Mouse (Mus musculus) limb, embryonic 15.5 days (tissue): Measurements from ENCODE around the gene Gm20403. TPM values are rescaled to one million over a fixed set of nuclear protein-coding genes. Genes with fewer than 3 reads are reported as not detected.

Source experiments
- ATAC-seq: fragments of 200-750 bp; cut with Nextera tagmentation; 2 replicates; pipeline ENCODE4 v1.8.0; 2017; ENCODE audit warnings: low read depth, moderate TSS enrichment; ENCODE audit not compliant: insufficient number of reproducible peaks, low FRiP score, low TSS enrichment
- H3K27ac ChIP-seq: fragments of 300-500 bp; sonication (generic); 2 replicates; pipeline ENCODE4 v1.5.1; 2015; ENCODE audit warnings: moderate library complexity, mild to moderate bottlenecking, inconsistent platforms
- H3K27me3 ChIP-seq: fragments of 300-500 bp; sonication (generic); 2 replicates; pipeline ENCODE4 v1.6.1; 2015; ENCODE audit warnings: inconsistent platforms
- H3K36me3 ChIP-seq: fragments of 300-500 bp; sonication (generic); 2 replicates; pipeline ENCODE4 v1.6.1; 2015; ENCODE audit warnings: inconsistent platforms
- H3K4me1 ChIP-seq: fragments of 300-500 bp; sonication (generic); 2 replicates; pipeline ENCODE4 v1.6.1; 2015; ENCODE audit warnings: inconsistent platforms
- H3K4me2 ChIP-seq: fragments of 300-500 bp; sonication (generic); 2 replicates; pipeline ENCODE4 v1.6.1; 2015; ENCODE audit warnings: mild to moderate bottlenecking, inconsistent platforms
- H3K4me3 ChIP-seq: fragments of 300-500 bp; sonication (generic); 2 replicates; pipeline ENCODE4 v1.5.1; 2015; ENCODE audit warnings: mild to moderate bottlenecking, inconsistent platforms
- H3K9ac ChIP-seq: fragments of 300-500 bp; sonication (generic); 2 replicates; pipeline ENCODE4 v1.6.1; 2015; ENCODE audit warnings: inconsistent platforms
- H3K9me3 ChIP-seq: fragments of 300-500 bp; sonication (generic); 2 replicates; pipeline ENCODE4 v1.6.1; 2016; ENCODE audit warnings: inconsistent platforms
- WGBS: fragments of 180-500 bp; shearing (Covaris S2); methylation state at CpG from one replicate; pipeline ENCODE4 v1.1.7; 2015; 5-methylcytosine and 5-hydroxymethylcytosine counted together
- polyA plus RNA-seq: library from polyadenylated mRNA; unstranded; fragments of >200 nt; fragmentation: Nextera tagmentation; extraction: Ambion mirVana; gene quantifications from 2 replicates; pipeline ENCODE4 v1.2.1, GENCODE M21; 2015

The Gm20403 gene
- polyA plus RNA-seq, 1 experiment from 2014 or later, result not detected

GRCm38 (mm10) chr12:54987156-54987555, 827 bp upstream of the Gm20403 start:
- Histone ChIP-seq H3K9me3 (no peaks in the 10 kb centered on the region), H3K9ac (no peak overlapping the region), H3K27ac (no peak overlapping the region), H3K4me1 (0 out of 2 replicates have a peak, but pooled peaks cover 6% of the 10 kb centered on the region), H3K27me3 (no peaks in the 10 kb centered on the region), H3K36me3 (no peaks in the 10 kb centered on the region), H3K4me3 (no peak overlapping the region), H3K4me2 (no peak overlapping the region)
- ATAC-seq, result no peak
- 77% methylated on average over 2 of the region's 2 CpGs for WGBS

- WGBS, result under 1% methylated on average over 93 of the region's 117 CpGs
- peak overlapping the region; percentile 78 for H3K9ac ChIP-seq
- ATAC-seq, result peak; percentile 44; the same call in 1 of the 2 replicates
- no peaks in the 10 kb centered on the region for H3K36me3 ChIP-seq
- H3K4me3 ChIP-seq, result peak overlapping the region; percentile 85
- peak overlapping the region; percentile 90 for H3K4me2 ChIP-seq
- H3K27me3 ChIP-seq, result no peaks in the 10 kb centered on the region
- no peaks in the 10 kb centered on the region for H3K9me3 ChIP-seq
- peak overlapping the region; percentile 89 for H3K27ac ChIP-seq
- H3K4me1 ChIP-seq, result 0 out of 2 replicates have a peak, but pooled peaks cover 6% of the 10 kb centered on the region
These were observed 875 bp downstream of the Gm20403 start for GRCm38 (mm10) chr12:54985257-54986051.

- Histone ChIP-seq H3K9ac (peak overlapping the region; percentile 78), H3K36me3 (no peaks in the 10 kb centered on the region), H3K4me3 (peak overlapping the region; percentile 85), H3K27ac (peak overlapping the region; percentile 89), H3K9me3 (no peaks in the 10 kb centered on the region), H3K4me2 (peak overlapping the region; percentile 90), H3K27me3 (no peaks in the 10 kb centered on the region), H3K4me1 (0 out of 2 replicates have a peak, but pooled peaks cover 6% of the 10 kb centered on the region)
- peak; percentile 70 for ATAC-seq
- under 1% methylated on average over 41 of the region's 42 CpGs for WGBS
These were observed 1.6 kb downstream of the Gm20403 start for GRCm38 (mm10) chr12:54984701-54985256.

GRCm38 (mm10) chr12:54982935-54983715, 3.2 kb downstream of the Gm20403 start:
- no peak overlapping the region for H3K4me3 ChIP-seq
- 67% methylated on average over 7 of the region's 7 CpGs for WGBS
- no peaks in the 10 kb centered on the region for H3K36me3 ChIP-seq
- no peak overlapping the region for H3K9ac ChIP-seq
- H3K27me3 ChIP-seq, result no peaks in the 10 kb centered on the region
- H3K4me2 ChIP-seq, result no peak overlapping the region
- no peak overlapping the region for H3K27ac ChIP-seq
- ATAC-seq, result no peak
- 0 out of 2 replicates have a peak, but pooled peaks cover 6% of the 10 kb centered on the region for H3K4me1 ChIP-seq
- no peaks in the 10 kb centered on the region for H3K9me3 ChIP-seq

GRCm38 (mm10) chr12:54981962-54982361, 4.4 kb downstream of the Gm20403 start:
- no peak overlapping the region for H3K4me3 ChIP-seq
- H3K36me3 ChIP-seq, result no peaks in the 10 kb centered on the region
- ATAC-seq, result no peak
- no peak overlapping the region for H3K4me2 ChIP-seq
- H3K4me1 ChIP-seq, result 0 out of 2 replicates have a peak, but pooled peaks cover 6% of the 10 kb centered on the region
- WGBS, result 82% methylated on average over 6 of the region's 6 CpGs
- no peaks in the 10 kb centered on the region for H3K27me3 ChIP-seq
- no peaks in the 10 kb centered on the region for H3K9me3 ChIP-seq
- no peak overlapping the region for H3K27ac ChIP-seq
- no peak overlapping the region for H3K9ac ChIP-seq

- H3K36me3 ChIP-seq, result no peaks in the 10 kb centered on the region
- no peaks in the 10 kb centered on the region for H3K27me3 ChIP-seq
- H3K4me3 ChIP-seq, result no peak overlapping the region
- WGBS, result 89% methylated on average over 5 of the region's 5 CpGs
- no peak overlapping the region for H3K9ac ChIP-seq
- peaks cover 11% of the 10 kb centered on the region; the same call in 1 of the 2 replicates for H3K4me1 ChIP-seq
- ATAC-seq, result no peak
- H3K4me2 ChIP-seq, result no peak overlapping the region
- no peak overlapping the region for H3K27ac ChIP-seq
- H3K9me3 ChIP-seq, result no peaks in the 10 kb centered on the region
These were observed 5.4 kb downstream of the Gm20403 start for GRCm38 (mm10) chr12:54980939-54981338.

- 78% methylated on average over 6 of the region's 6 CpGs for WGBS
- no peak overlapping the region for H3K4me2 ChIP-seq
- H3K9ac ChIP-seq, result no peak overlapping the region
- H3K36me3 ChIP-seq, result no peaks in the 10 kb centered on the region
- H3K4me3 ChIP-seq, result no peak overlapping the region
- H3K4me1 ChIP-seq, result peaks cover 14% of the 10 kb centered on the region; the same call in 1 of the 2 replicates
- no peak overlapping the region for H3K27ac ChIP-seq
- no peaks in the 10 kb centered on the region for H3K9me3 ChIP-seq
- no peak for ATAC-seq
- no peaks in the 10 kb centered on the region for H3K27me3 ChIP-seq
These were observed 5.8 kb downstream of the Gm20403 start for GRCm38 (mm10) chr12:54980532-54980931.

GRCm38 (mm10) chr12:54969033-54969432, 17.3 kb downstream of the Gm20403 start:
- 76% methylated on average over 3 of the region's 3 CpGs for WGBS
- Histone ChIP-seq H3K4me3 (no peak overlapping the region), H3K36me3 (peaks cover 22% of the 10 kb centered on the region), H3K4me2 (no peak overlapping the region), H3K27ac (no peak overlapping the region), H3K9ac (no peak overlapping the region), H3K9me3 (no peaks in the 10 kb centered on the region), H3K4me1 (no peaks in the 10 kb centered on the region), H3K27me3 (no peaks in the 10 kb centered on the region)
- ATAC-seq, result no peak

- no peak overlapping the region for H3K9ac ChIP-seq
- peaks cover 12% of the 10 kb centered on the region; the same call in 1 of the 2 replicates for H3K36me3 ChIP-seq
- H3K27ac ChIP-seq, result no peak overlapping the region
- no peak overlapping the region for H3K4me2 ChIP-seq
- no peaks in the 10 kb centered on the region for H3K9me3 ChIP-seq
- ATAC-seq, result no peak
- 93% methylated on average over 4 of the region's 4 CpGs for WGBS
- no peak overlapping the region for H3K4me3 ChIP-seq
- no peaks in the 10 kb centered on the region for H3K27me3 ChIP-seq
- H3K4me1 ChIP-seq, result no peaks in the 10 kb centered on the region
These were observed 20.7 kb downstream of the Gm20403 start for GRCm38 (mm10) chr12:54965532-54966160.

- no peak for ATAC-seq
- H3K9ac ChIP-seq, result no peak overlapping the region
- H3K4me3 ChIP-seq, result no peak overlapping the region
These were observed 26.8 kb downstream of the Gm20403 start for GRCm38 (mm10) chr12:54959569-54959968.

GRCm38 (mm10) chr12:54956974-54957373, 29.4 kb downstream of the Gm20403 start:
- Histone ChIP-seq H3K4me1 (no peaks in the 10 kb centered on the region), H3K4me3 (no peak overlapping the region), H3K27me3 (no peaks in the 10 kb centered on the region), H3K9me3 (no peaks in the 10 kb centered on the region), H3K9ac (no peak overlapping the region), H3K27ac (no peak overlapping the region), H3K36me3 (no peaks in the 10 kb centered on the region), H3K4me2 (no peak overlapping the region)
- ATAC-seq, result no peak
- 51% methylated on average over 2 of the region's 2 CpGs for WGBS

More at GRCm38 (mm10) chr12:54959569-54959968, 26.8 kb downstream of the Gm20403 start:
- Histone ChIP-seq H3K36me3 (0 out of 2 replicates have a peak, but pooled peaks cover 7% of the 10 kb centered on the region), H3K27me3 (no peaks in the 10 kb centered on the region), H3K9me3 (no peaks in the 10 kb centered on the region), H3K4me1 (no peaks in the 10 kb centered on the region), H3K4me2 (no peak overlapping the region), H3K27ac (no peak overlapping the region)
- 66% methylated on average over 2 of the region's 2 CpGs for WGBS
